Mouse (Mus musculus) forebrain, embryonic 12.5 days (tissue): ENCODE data around the gene Med19. TPM values are rescaled to one million over a fixed set of nuclear protein-coding genes. Genes with fewer than 3 reads are reported as not detected.

Experiments
- ATAC-seq: fragments of 200-750 bp; cut with Nextera tagmentation; 2 replicates; pipeline ENCODE4 v1.8.0; 2017; ENCODE audit warnings: moderate TSS enrichment; ENCODE audit not compliant: low FRiP score
- H3K27ac ChIP-seq: fragments of 300-500 bp; sonication (generic); 2 replicates; pipeline ENCODE4 v1.5.1; 2016; ENCODE audit warnings: mild to moderate bottlenecking
- H3K27me3 ChIP-seq: fragments of 300-500 bp; sonication (generic); 2 replicates; pipeline ENCODE4 v1.6.1; 2016; ENCODE audit warnings: mild to moderate bottlenecking
- H3K36me3 ChIP-seq: fragments of 300-500 bp; sonication (generic); replicated peaks from 2 replicates; pipeline ENCODE4 v1.6.1; 2016; ENCODE audit warnings: mild to moderate bottlenecking
- H3K4me1 ChIP-seq: fragments of 300-500 bp; sonication (generic); 2 replicates; pipeline ENCODE4 v1.6.1; 2016
- H3K4me2 ChIP-seq: fragments of 300-500 bp; sonication (generic); 2 replicates; pipeline ENCODE4 v1.6.1; 2016; ENCODE audit warnings: mild to moderate bottlenecking, moderate library complexity
- H3K4me3 ChIP-seq: fragments of 300-500 bp; sonication (generic); replicated peaks from 2 replicates; pipeline ENCODE4 v1.5.1; 2016; ENCODE audit warnings: mild to moderate bottlenecking
- H3K9ac ChIP-seq: fragments of 300-500 bp; sonication (generic); 2 replicates; pipeline ENCODE4 v1.6.1; 2016; ENCODE audit warnings: mild to moderate bottlenecking
- H3K9me3 ChIP-seq: fragments of 300-500 bp; sonication (generic); 2 replicates; pipeline ENCODE4 v1.6.1; 2016
- WGBS: fragments of 180-500 bp; shearing (Covaris S2); methylation state at CpG from one replicate; pipeline ENCODE4 v1.1.7; 2016; 5-methylcytosine and 5-hydroxymethylcytosine counted together
- polyA plus RNA-seq: library from polyadenylated mRNA; unstranded; fragments of >200 nt; fragmentation: Nextera tagmentation; extraction: Ambion mirVana; gene quantifications from 2 replicates; pipeline ENCODE4 v1.2.1, GENCODE M21; 2016

Gene Med19
- polyA plus RNA-seq, 1 experiment from 2014 or later = 59.3 TPM

GRCm38 (mm10) chr2:84647051-84647568 is 31.1 kb upstream of the Med19 start:
- H3K9ac ChIP-seq = no peak overlapping the region
- H3K4me1 ChIP-seq = peaks cover 18% of the 10 kb centered on the region
- H3K36me3 ChIP-seq = no peaks in the 10 kb centered on the region
- 96% methylated on average over 6 of the region's 6 CpGs for WGBS
- no peaks in the 10 kb centered on the region for H3K9me3 ChIP-seq
- no peak overlapping the region for H3K4me3 ChIP-seq
- no peak overlapping the region for H3K27ac ChIP-seq
- ATAC-seq = no peak
- no peaks in the 10 kb centered on the region for H3K27me3 ChIP-seq
- no peak overlapping the region for H3K4me2 ChIP-seq

DNA sequence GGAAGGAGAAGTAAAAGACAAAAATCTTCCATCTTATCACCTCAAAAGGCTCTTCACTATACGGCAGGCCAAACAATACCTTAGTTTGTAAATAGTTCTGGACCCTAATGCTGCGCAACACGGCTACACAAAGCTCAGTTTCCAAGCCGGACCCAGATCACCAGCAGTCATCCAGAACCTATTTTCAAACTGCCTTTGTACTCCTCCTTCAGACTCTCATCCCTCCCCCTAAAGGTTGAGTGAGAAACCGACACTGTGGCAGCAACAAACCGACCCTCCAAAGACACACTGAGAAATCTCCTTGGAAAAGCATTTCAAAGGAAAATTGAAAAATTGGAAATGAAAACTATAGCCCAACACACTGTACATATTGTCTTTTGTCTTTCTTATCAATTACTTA is 29.8 kb upstream of the Med19 start:
- H3K4me3 ChIP-seq = peak overlapping the region; percentile 65
- H3K27me3 ChIP-seq = no peaks in the 10 kb centered on the region
- H3K4me1 ChIP-seq = peaks cover 18% of the 10 kb centered on the region
- ATAC-seq = no peak
- peak overlapping the region; percentile 49 for H3K9ac ChIP-seq
- H3K36me3 ChIP-seq = no peaks in the 10 kb centered on the region
- H3K4me2 ChIP-seq = peak overlapping the region; percentile 80
- H3K9me3 ChIP-seq = no peaks in the 10 kb centered on the region
- WGBS = 39% methylated on average over 6 of the region's 6 CpGs
- peak overlapping the region; percentile 31; the same call in 1 of the 2 replicates for H3K27ac ChIP-seq

DNA sequence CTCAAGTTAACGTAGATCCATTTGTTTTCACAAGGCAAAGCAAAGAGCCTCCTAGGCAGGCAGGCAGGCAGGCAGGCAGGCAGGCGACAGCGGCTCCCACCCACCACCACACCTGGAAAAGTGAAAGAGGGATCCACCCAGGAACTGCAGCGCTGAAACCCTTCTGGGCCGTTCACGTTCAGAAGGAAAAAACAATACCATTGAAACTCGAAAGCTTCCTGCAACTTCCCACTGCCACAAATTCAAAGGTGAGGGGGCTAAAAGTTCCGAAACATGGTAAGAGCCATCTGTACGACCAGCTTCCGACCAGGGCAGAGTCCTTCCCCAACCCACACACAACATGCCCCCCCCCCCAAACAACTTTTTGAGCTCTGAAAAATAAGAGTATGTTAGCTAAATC is 28.5 kb upstream of the Med19 start:
- ATAC-seq = no peak

DNA sequence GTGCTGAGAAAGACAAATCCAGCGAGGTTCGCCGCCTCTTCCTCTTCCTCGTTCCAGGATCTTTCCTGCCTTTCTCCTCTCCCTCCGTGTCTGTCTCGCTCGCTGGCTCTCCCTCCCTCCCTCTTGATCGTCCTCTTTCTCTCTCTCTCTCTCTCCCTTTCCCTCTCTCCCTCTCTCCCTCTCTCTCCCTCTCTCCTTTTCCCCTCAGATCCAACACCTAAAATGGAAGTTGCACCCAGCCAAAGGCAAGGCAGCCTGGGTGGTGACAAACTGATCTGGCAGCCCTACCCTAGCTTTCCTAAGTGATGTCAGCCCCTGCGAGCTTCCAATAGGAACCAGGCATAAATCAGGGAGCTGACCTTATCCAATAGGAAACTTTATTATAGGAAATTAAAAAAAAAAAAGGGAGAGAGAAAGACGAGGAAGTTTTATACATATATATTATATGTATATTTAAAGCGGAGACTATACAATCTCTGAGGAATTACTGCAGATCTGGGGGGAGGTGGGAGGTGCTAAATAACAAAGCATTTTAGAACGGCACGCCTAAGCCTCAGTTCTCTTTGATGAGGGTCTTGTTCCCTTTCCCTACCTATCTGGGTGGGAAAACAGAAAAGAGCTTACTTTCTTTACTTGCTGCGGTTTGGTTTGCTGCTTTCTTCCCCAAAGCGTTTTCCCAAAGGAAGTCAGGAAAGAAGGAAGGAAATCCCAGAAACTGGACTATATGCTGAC is 27.6 kb upstream of the Med19 start, which contains the start of gene Ctnnd1:
Ctnnd1 (minus strand) TSS at position 302 of the 732 bp plus-strand sequence.
- Histone ChIP-seq H3K4me3 (peak within 1 kb of the TSS; percentile 65), H3K27me3 (no peaks in the 10 kb centered on the region), H3K36me3 (no peaks in the 10 kb centered on the region), H3K9me3 (no peaks in the 10 kb centered on the region), H3K4me2 (peak within 1 kb of the TSS; percentile 80), H3K4me1 (peaks cover 18% of the 10 kb centered on the region), H3K9ac (peak within 1 kb of the TSS; percentile 80), H3K27ac (peak within 1 kb of the TSS; percentile 94)
- peak; percentile 98 for ATAC-seq
- under 1% methylated on average over 15 of the region's 15 CpGs for WGBS

More for the DNA sequence above, 28.5 kb upstream of the Med19 start:
- peak overlapping the region; percentile 80 for H3K9ac ChIP-seq
- H3K4me3 ChIP-seq = peak overlapping the region; percentile 65
- WGBS = 1% methylated on average over 10 of the region's 10 CpGs
- H3K36me3 ChIP-seq = no peaks in the 10 kb centered on the region
- no peaks in the 10 kb centered on the region for H3K27me3 ChIP-seq
- H3K4me1 ChIP-seq = peaks cover 18% of the 10 kb centered on the region
- no peaks in the 10 kb centered on the region for H3K9me3 ChIP-seq
- 0 out of 2 replicates have a peak overlapping the region, but pooled peaks have one; percentile 25 for H3K27ac ChIP-seq
- peak overlapping the region; percentile 80 for H3K4me2 ChIP-seq

DNA sequence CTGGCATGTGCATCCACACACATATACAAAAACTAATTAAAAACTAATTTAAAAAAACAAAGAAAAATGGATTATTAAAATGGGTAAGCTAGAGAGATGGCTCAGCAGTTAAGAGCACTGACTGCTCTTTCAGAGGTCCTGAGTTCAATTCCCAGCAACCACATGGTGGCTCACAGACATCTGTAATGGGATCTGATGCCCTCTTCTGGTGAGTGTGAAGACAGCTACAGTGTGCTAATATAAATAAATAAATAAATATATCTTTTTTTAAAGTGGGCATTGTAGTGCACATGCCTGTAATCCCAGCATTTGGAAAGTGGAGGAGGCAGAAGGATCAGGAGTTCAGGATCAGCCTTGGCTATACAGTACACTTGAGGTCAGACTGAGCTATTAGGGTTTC is 24.8 kb upstream of the Med19 start:
- Histone ChIP-seq H3K9ac (no peak overlapping the region), H3K36me3 (no peaks in the 10 kb centered on the region), H3K4me3 (no peak overlapping the region), H3K4me2 (no peak overlapping the region), H3K4me1 (peaks cover 7% of the 10 kb centered on the region), H3K27ac (no peak overlapping the region), H3K27me3 (no peaks in the 10 kb centered on the region), H3K9me3 (no peaks in the 10 kb centered on the region)
- no peak for ATAC-seq

DNA sequence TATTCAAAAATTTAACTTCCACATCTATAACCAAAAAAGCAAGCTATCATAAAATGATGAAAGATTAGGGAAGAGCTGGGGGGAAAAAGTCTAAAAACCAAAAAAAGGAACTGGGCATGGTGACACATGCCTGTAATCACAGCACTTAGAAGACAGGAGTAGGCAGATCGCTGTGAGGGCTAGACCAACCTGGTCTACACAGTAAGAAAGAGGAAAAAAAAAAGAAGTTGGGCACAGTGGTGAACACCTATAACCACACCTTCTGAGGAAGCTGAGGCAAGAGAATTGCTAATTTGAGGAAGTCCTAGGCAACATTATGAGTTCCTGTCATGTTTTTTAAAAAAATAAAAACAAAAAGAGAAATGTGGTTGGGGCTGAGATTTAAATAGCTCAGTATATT is 22.3 kb upstream of the Med19 start:
- no peak overlapping the region for H3K4me3 ChIP-seq
- H3K4me2 ChIP-seq = no peak overlapping the region
- no peaks in the 10 kb centered on the region for H3K27me3 ChIP-seq
- no peak overlapping the region for H3K27ac ChIP-seq
- H3K4me1 ChIP-seq = no peaks in the 10 kb centered on the region
- WGBS = 82% methylated on average over 1 of the region's 1 CpGs
- ATAC-seq = no peak
- no peak overlapping the region for H3K9ac ChIP-seq
- no peaks in the 10 kb centered on the region for H3K36me3 ChIP-seq
- no peaks in the 10 kb centered on the region for H3K9me3 ChIP-seq

GRCm38 (mm10) chr2:84658806-84659205 is 19.4 kb upstream of the Med19 start, which contains the start of gene Btbd18:
Gene Btbd18, plus strand, starts transcription at chr2:84659079.
- H3K9ac ChIP-seq = no peak within 1 kb of the TSS
- H3K27me3 ChIP-seq = no peaks in the 10 kb centered on the region
- H3K27ac ChIP-seq = no peak within 1 kb of the TSS
- no peaks in the 10 kb centered on the region for H3K36me3 ChIP-seq
- 93% methylated on average over 32 of the region's 32 CpGs for WGBS
- H3K4me3 ChIP-seq = no peak within 1 kb of the TSS
- no peaks in the 10 kb centered on the region for H3K9me3 ChIP-seq
- no peaks in the 10 kb centered on the region for H3K4me1 ChIP-seq
- H3K4me2 ChIP-seq = no peak within 1 kb of the TSS
- ATAC-seq = no peak

DNA sequence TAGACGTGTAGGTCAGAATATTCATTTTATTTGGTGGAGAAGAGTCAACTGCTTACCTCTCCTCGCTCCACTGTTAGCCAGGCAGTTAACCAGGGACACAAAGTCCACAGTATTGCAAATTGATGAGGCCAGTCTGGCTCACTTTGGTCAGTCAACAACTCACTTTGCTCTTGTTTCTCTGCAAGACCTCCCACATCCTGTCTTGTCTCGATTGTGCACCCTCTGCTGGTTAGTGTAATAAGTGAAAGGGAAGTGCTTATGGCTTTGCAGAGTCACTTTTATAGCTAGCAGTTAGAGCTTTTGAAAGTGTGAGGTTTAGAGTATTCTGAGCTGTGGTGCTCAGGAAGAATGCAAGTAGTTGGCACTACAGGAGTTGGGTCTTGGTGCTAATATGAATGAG is 17.9 kb upstream of the Med19 start:
- Histone ChIP-seq H3K27ac (no peak overlapping the region), H3K4me3 (no peak overlapping the region), H3K9ac (no peak overlapping the region), H3K9me3 (no peaks in the 10 kb centered on the region), H3K4me1 (no peaks in the 10 kb centered on the region), H3K27me3 (no peaks in the 10 kb centered on the region), H3K4me2 (no peak overlapping the region), H3K36me3 (no peaks in the 10 kb centered on the region)
- WGBS = 67% methylated on average over 3 of the region's 3 CpGs
- no peak for ATAC-seq

DNA sequence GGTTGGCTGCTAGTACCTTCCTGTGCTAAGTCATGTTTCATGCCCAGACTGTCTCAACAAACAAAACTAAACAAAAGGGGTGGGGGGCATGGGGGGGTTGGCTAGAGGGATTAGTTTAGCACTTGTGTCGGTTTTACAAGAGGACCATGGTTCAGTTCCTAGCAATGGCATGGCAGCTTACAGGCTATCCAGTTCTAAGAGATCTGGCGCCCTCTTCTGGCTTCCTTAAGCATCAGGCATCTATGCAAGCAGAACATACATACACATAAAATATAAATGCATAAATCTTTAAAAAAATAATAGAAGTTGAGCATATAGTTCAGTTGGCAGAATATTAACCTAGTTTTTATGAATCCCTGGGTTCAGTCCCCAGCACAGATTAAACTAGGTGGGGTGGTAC is 15.3 kb upstream of the Med19 start:
- Histone ChIP-seq H3K27ac (no peak overlapping the region), H3K4me1 (no peaks in the 10 kb centered on the region), H3K4me3 (no peak overlapping the region), H3K9me3 (no peaks in the 10 kb centered on the region), H3K4me2 (no peak overlapping the region), H3K36me3 (no peaks in the 10 kb centered on the region; the same call in 1 of the 2 replicates), H3K27me3 (no peaks in the 10 kb centered on the region), H3K9ac (no peak overlapping the region)
- 21% methylated on average over 2 of the region's 2 CpGs for WGBS
- no peak for ATAC-seq

DNA sequence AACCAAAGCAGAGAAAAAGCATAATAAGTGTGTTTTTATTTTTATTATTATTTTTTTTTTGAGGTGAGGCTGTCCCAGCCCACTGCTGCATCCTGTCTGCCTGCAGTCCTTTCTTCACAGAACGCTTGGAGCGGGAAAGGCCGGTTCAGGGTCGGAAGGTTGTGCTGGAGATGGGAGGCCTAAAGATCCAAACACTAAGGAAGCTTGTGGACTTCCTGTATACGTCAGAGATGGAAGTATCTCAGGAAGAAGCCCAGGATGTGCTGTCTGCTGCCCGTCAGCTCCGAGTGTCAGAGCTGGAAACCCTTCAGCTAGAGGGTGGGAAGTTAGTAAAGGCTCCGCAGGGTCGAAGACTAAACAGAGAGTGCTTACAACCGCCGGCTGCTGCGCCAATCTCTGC is 12.1 kb upstream of the Med19 start:
- 73% methylated on average over 12 of the region's 12 CpGs for WGBS
- ATAC-seq = no peak
- Histone ChIP-seq H3K4me3 (no peak overlapping the region), H3K9ac (no peak overlapping the region), H3K4me1 (peaks cover 12% of the 10 kb centered on the region), H3K9me3 (no peaks in the 10 kb centered on the region), H3K36me3 (peaks cover 13% of the 10 kb centered on the region), H3K27ac (no peak overlapping the region), H3K4me2 (no peak overlapping the region), H3K27me3 (no peaks in the 10 kb centered on the region)

GRCm38 (mm10) chr2:84669828-84670568 is 8.2 kb upstream of the Med19 start:
- peaks cover 37% of the 10 kb centered on the region for H3K36me3 ChIP-seq
- H3K4me3 ChIP-seq = peak overlapping the region; percentile 86
- H3K4me2 ChIP-seq = peak overlapping the region; percentile 66
- peak overlapping the region; percentile 95 for H3K9ac ChIP-seq
- peak; percentile 79 for ATAC-seq
- H3K27me3 ChIP-seq = no peaks in the 10 kb centered on the region
- H3K9me3 ChIP-seq = no peaks in the 10 kb centered on the region
- H3K27ac ChIP-seq = peak overlapping the region; percentile 97
- peaks cover 12% of the 10 kb centered on the region for H3K4me1 ChIP-seq
- WGBS = 2% methylated on average over 38 of the region's 39 CpGs

DNA sequence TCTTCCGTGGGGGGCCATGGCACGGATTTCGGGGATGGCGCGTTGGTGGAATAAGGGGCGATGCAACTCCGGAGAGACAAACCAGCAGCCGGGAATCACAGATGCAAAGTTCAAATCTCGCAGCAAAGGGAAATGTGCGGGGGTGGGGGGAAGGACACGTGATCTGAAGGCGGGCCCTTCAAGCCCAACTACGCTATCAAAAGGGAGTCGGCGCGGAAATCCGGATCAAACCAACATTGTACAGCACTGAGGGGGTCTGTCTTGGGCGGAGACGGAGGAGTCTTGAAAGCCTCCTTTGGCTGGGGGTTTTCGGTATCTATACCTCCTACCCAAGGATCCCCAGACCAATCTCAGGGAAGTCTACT is 7.7 kb upstream of the Med19 start, which contains the start of gene Selenoh:
Selenoh (minus strand) TSS at position 202 of the 365 bp plus-strand sequence.
- under 1% methylated on average over 20 of the region's 20 CpGs for WGBS

More for the DNA sequence above, 7.7 kb upstream of the Med19 start, which contains the start of gene Selenoh:
- peak within 1 kb of the TSS; percentile 66 for H3K4me2 ChIP-seq
- peak within 1 kb of the TSS; percentile 97 for H3K27ac ChIP-seq
- peak; percentile 98 for ATAC-seq
- no peaks in the 10 kb centered on the region for H3K27me3 ChIP-seq
- peaks cover 12% of the 10 kb centered on the region for H3K4me1 ChIP-seq
- H3K9me3 ChIP-seq = no peaks in the 10 kb centered on the region
- peaks cover 42% of the 10 kb centered on the region for H3K36me3 ChIP-seq
- H3K9ac ChIP-seq = peak within 1 kb of the TSS; percentile 95
- H3K4me3 ChIP-seq = peak within 1 kb of the TSS; percentile 86
